Mouse (Mus musculus) liver, postnatal 0 days (tissue): ENCODE measurements at regions not wholly inside any gene's neighbourhood (a gene's known extent, or its start where the extent isn't known, plus 50 kb on each side); places are given as distances from the start of the nearest gene placed in this dataset.

Source experiments
- ATAC-seq: fragments of 200-750 bp; cut with Nextera tagmentation; 2 replicates; pipeline ENCODE4 v1.8.0; 2017; ENCODE audit warnings: mild to moderate bottlenecking, moderate library complexity
- DNase-seq: peaks from one replicate; pipeline ENCODE4 v3.0.0-alpha.2; 2016
- H3K27ac ChIP-seq: fragments of 300-500 bp; sonication (generic); 2 replicates; pipeline ENCODE4 v1.5.1; 2014; ENCODE audit warnings: antibody characterized with exemption, moderate library complexity, mild to moderate bottlenecking, low read depth
- H3K27me3 ChIP-seq: fragments of 300-500 bp; sonication (generic); 2 replicates; pipeline ENCODE4 v1.6.1; 2014; ENCODE audit warnings: low read length, control low read depth, mixed read lengths; ENCODE audit not compliant: insufficient read depth
- H3K36me3 ChIP-seq: fragments of 300-500 bp; sonication (generic); replicated peaks from 2 replicates; pipeline ENCODE4 v1.6.1; 2014; ENCODE audit warnings: mild to moderate bottlenecking, control low read depth, low read length, moderate library complexity, mixed read lengths; ENCODE audit not compliant: insufficient read depth
- H3K4me1 ChIP-seq: fragments of 300-500 bp; sonication (generic); 2 replicates; pipeline ENCODE4 v1.6.1; 2014; ENCODE audit warnings: antibody characterized with exemption, mild to moderate bottlenecking, control low read depth; ENCODE audit not compliant: insufficient read depth
- H3K4me2 ChIP-seq: fragments of 300-500 bp; sonication (generic); 2 replicates; pipeline ENCODE4 v1.6.1; 2014; ENCODE audit warnings: low read depth, mild to moderate bottlenecking, low read length, moderate library complexity, mixed read lengths
- H3K4me3 ChIP-seq: fragments of 300-500 bp; sonication (generic); 2 replicates; pipeline ENCODE4 v1.5.1; 2014; ENCODE audit warnings: low read depth, low read length
- H3K9ac ChIP-seq: fragments of 300-500 bp; sonication (generic); replicated peaks from 2 replicates; pipeline ENCODE4 v1.6.1; 2014; ENCODE audit warnings: mild to moderate bottlenecking, moderate library complexity
- H3K9me3 ChIP-seq: fragments of 300-500 bp; sonication (generic); 2 replicates; pipeline ENCODE4 v1.6.1; 2016; ENCODE audit warnings: mild to moderate bottlenecking, control low read depth, low read length, mixed read lengths
- CTCF ChIP-seq: sonication (generic); IDR thresholded peaks from 2 replicates; pipeline ENCODE4 v1.5.1; 2016; ENCODE audit warnings: antibody characterized with exemption, low read depth
- EP300 ChIP-seq: IDR thresholded peaks from 2 replicates; pipeline ENCODE4 v1.6.1; 2016; ENCODE audit warnings: antibody characterized with exemption, low read depth, mild to moderate bottlenecking
- WGBS: fragments of 180-500 bp; shearing (Covaris S2); extraction: QIAGEN DNeasy Blood & Tissue Kit; methylation state at CpG from one replicate; pipeline ENCODE4 v1.1.7; 2014; ENCODE audit not compliant: insufficient replicate concordance; 5-methylcytosine and 5-hydroxymethylcytosine counted together

- no peak for ATAC-seq
- H3K36me3 ChIP-seq: no peaks in the 10 kb centered on the region
Measured at GRCm38 (mm10) chr1:47507801-47508200, 615.1 kb upstream of the Slc39a10 start.

GRCm38 (mm10) chr1:47488581-47489204 is 596.0 kb upstream of the Slc39a10 start:
- Histone ChIP-seq H3K9me3 (no peaks in the 10 kb centered on the region), H3K4me3 (no peak overlapping the region), H3K36me3 (no peaks in the 10 kb centered on the region), H3K27ac (no peak overlapping the region), H3K27me3 (no peaks in the 10 kb centered on the region), H3K4me1 (no peaks in the 10 kb centered on the region), H3K4me2 (no peak overlapping the region), H3K9ac (no peak overlapping the region)
- ATAC-seq (no peak), DNase-seq (no peak)
- TF ChIP-seq CTCF (no peak), EP300 (no peak)
- 56% methylated on average over 7 of the region's 7 CpGs for WGBS

More at GRCm38 (mm10) chr1:47507801-47508200, 615.1 kb upstream of the Slc39a10 start:
- no peaks in the 10 kb centered on the region for H3K27me3 ChIP-seq
- H3K9ac ChIP-seq: no peak overlapping the region
- H3K4me2 ChIP-seq: no peak overlapping the region
- H3K4me3 ChIP-seq: no peak overlapping the region
- DNase-seq: no peak
- H3K27ac ChIP-seq: no peak overlapping the region
- H3K9me3 ChIP-seq: no peaks in the 10 kb centered on the region
- TF ChIP-seq EP300: no peak
- no peak for TF ChIP-seq CTCF
- no peaks in the 10 kb centered on the region for H3K4me1 ChIP-seq

- no peaks in the 10 kb centered on the region for H3K4me1 ChIP-seq
- H3K9me3 ChIP-seq: no peaks in the 10 kb centered on the region
- DNase-seq: no peak
- H3K27ac ChIP-seq: no peak overlapping the region
- no peak overlapping the region for H3K4me2 ChIP-seq
- ATAC-seq: no peak
- no peak overlapping the region for H3K4me3 ChIP-seq
- no peaks in the 10 kb centered on the region for H3K36me3 ChIP-seq
- TF ChIP-seq CTCF (no peak), EP300 (no peak)
- H3K9ac ChIP-seq: no peak overlapping the region
- no peaks in the 10 kb centered on the region for H3K27me3 ChIP-seq
Measured at GRCm38 (mm10) chr1:47486087-47486486, 593.4 kb upstream of the Slc39a10 start.

GRCm38 (mm10) chr1:47479059-47479458 is 586.4 kb upstream of the Slc39a10 start:
- no peaks in the 10 kb centered on the region for H3K9me3 ChIP-seq
- H3K9ac ChIP-seq: no peak overlapping the region
- H3K4me1 ChIP-seq: no peaks in the 10 kb centered on the region
- H3K36me3 ChIP-seq: no peaks in the 10 kb centered on the region
- 59% methylated on average over 1 of the region's 1 CpGs for WGBS
- H3K27me3 ChIP-seq: no peaks in the 10 kb centered on the region
- DNase-seq: no peak
- H3K4me3 ChIP-seq: no peak overlapping the region
- H3K27ac ChIP-seq: no peak overlapping the region
- no peak overlapping the region for H3K4me2 ChIP-seq
- ATAC-seq: no peak
- TF ChIP-seq CTCF: no peak
- TF ChIP-seq EP300: no peak

- no peaks in the 10 kb centered on the region for H3K9me3 ChIP-seq
- no peak overlapping the region for H3K4me2 ChIP-seq
- H3K9ac ChIP-seq: no peak overlapping the region
- 75% methylated on average over 9 of the region's 9 CpGs for WGBS
- no peaks in the 10 kb centered on the region for H3K4me1 ChIP-seq
- no peak overlapping the region for H3K4me3 ChIP-seq
- no peaks in the 10 kb centered on the region for H3K36me3 ChIP-seq
- DNase-seq: no peak
- ATAC-seq: no peak
- no peaks in the 10 kb centered on the region for H3K27me3 ChIP-seq
- no peak overlapping the region for H3K27ac ChIP-seq
- TF ChIP-seq CTCF (no peak), EP300 (no peak)
Measured at GRCm38 (mm10) chr1:47466573-47467253, 574.1 kb upstream of the Slc39a10 start.

GRCm38 (mm10) chr1:47448737-47449489 is 556.3 kb upstream of the Slc39a10 start:
- DNase-seq (no peak), ATAC-seq (no peak)
- H3K9ac ChIP-seq: no peak overlapping the region
- H3K36me3 ChIP-seq: no peaks in the 10 kb centered on the region
- H3K4me1 ChIP-seq: no peaks in the 10 kb centered on the region
- no peak overlapping the region for H3K27ac ChIP-seq
- H3K4me2 ChIP-seq: no peak overlapping the region
- no peaks in the 10 kb centered on the region for H3K9me3 ChIP-seq
- H3K27me3 ChIP-seq: no peaks in the 10 kb centered on the region
- no peak overlapping the region for H3K4me3 ChIP-seq
- TF ChIP-seq EP300 (no peak), CTCF (no peak)
- 64% methylated on average over 6 of the region's 6 CpGs for WGBS
